Mouse (Mus musculus): ENCODE measurements around the gene Fnbp1. TPM values are rescaled to one million over a fixed set of nuclear protein-coding genes. Genes with fewer than 3 reads are reported as not detected.

Gene Fnbp1
- polyA plus RNA-seq, 1 experiment from 2014 or later, result 14.7 TPM

- Histone ChIP-seq H3K9me3 (no peaks in the 10 kb centered on the region), H3K27ac (peak overlapping the region; percentile 56; the same call in 1 of the 2 replicates), H3K27me3 (ENCODE audit: insufficient read depth, poor library complexity, severe bottlenecking) (no peaks in the 10 kb centered on the region), H3K4me1 (replicated peaks) (peaks cover 23% of the 10 kb centered on the region), H3K36me3 (peaks cover 42% of the 10 kb centered on the region), H3K4me3 (no peak overlapping the region)
- WGBS, result 63% methylated on average over 4 of the region's 4 CpGs
- no peak for DNase-seq (ENCODE audit: low spot score)
These were observed 23.7 kb upstream of the Fnbp1 start for GRCm38 (mm10) chr2:31165529-31165928.

- Histone ChIP-seq H3K4me3 (no peak overlapping the region), H3K27me3 (ENCODE audit: insufficient read depth, poor library complexity, severe bottlenecking) (no peaks in the 10 kb centered on the region), H3K36me3 (peaks cover 36% of the 10 kb centered on the region), H3K4me1 (replicated peaks) (peaks cover 23% of the 10 kb centered on the region), H3K9me3 (no peaks in the 10 kb centered on the region), H3K27ac (peak overlapping the region; percentile 56)
- WGBS, result 54% methylated on average over 5 of the region's 5 CpGs
- no peak for DNase-seq (ENCODE audit: low spot score)
These were observed 23.1 kb upstream of the Fnbp1 start for GRCm38 (mm10) chr2:31164841-31165455.

- 87% methylated on average over 11 of the region's 11 CpGs for WGBS
- no peak overlapping the region for H3K4me3 ChIP-seq
- H3K4me1 ChIP-seq (replicated peaks), result peaks cover 23% of the 10 kb centered on the region
- H3K27me3 ChIP-seq (ENCODE audit: insufficient read depth, poor library complexity, severe bottlenecking), result no peaks in the 10 kb centered on the region
- H3K36me3 ChIP-seq, result peaks cover 22% of the 10 kb centered on the region
- no peaks in the 10 kb centered on the region for H3K9me3 ChIP-seq
- no peak overlapping the region for H3K27ac ChIP-seq
- DNase-seq (ENCODE audit: low spot score), result no peak
These were observed 21.7 kb upstream of the Fnbp1 start for GRCm38 (mm10) chr2:31163361-31164118.

GRCm38 (mm10) chr2:31161620-31162019, 19.8 kb upstream of the Fnbp1 start:
- no peak overlapping the region for H3K4me3 ChIP-seq
- DNase-seq (ENCODE audit: low spot score), result no peak
- H3K27me3 ChIP-seq (ENCODE audit: insufficient read depth, poor library complexity, severe bottlenecking), result no peaks in the 10 kb centered on the region
- H3K4me1 ChIP-seq (replicated peaks), result peaks cover 23% of the 10 kb centered on the region
- H3K27ac ChIP-seq, result no peak overlapping the region
- peaks cover 3% of the 10 kb centered on the region; the same call in 1 of the 2 replicates for H3K36me3 ChIP-seq
- 88% methylated on average over 4 of the region's 4 CpGs for WGBS
- no peaks in the 10 kb centered on the region for H3K9me3 ChIP-seq

- no peaks in the 10 kb centered on the region for H3K9me3 ChIP-seq
- DNase-seq (ENCODE audit: low spot score), result no peak
- peaks cover 19% of the 10 kb centered on the region for H3K4me1 ChIP-seq (replicated peaks)
- WGBS, result 89% methylated on average over 10 of the region's 10 CpGs
- H3K27me3 ChIP-seq (ENCODE audit: insufficient read depth, poor library complexity, severe bottlenecking), result no peaks in the 10 kb centered on the region
- H3K36me3 ChIP-seq, result no peaks in the 10 kb centered on the region
- no peak overlapping the region for H3K4me3 ChIP-seq
- H3K27ac ChIP-seq, result no peak overlapping the region
These were observed 18.5 kb upstream of the Fnbp1 start for GRCm38 (mm10) chr2:31160147-31160920.

GRCm38 (mm10) chr2:31156846-31157245, 15.0 kb upstream of the Fnbp1 start:
- DNase-seq (ENCODE audit: low spot score), result no peak
- H3K4me1 ChIP-seq (replicated peaks), result peaks cover 20% of the 10 kb centered on the region
- H3K9me3 ChIP-seq, result no peaks in the 10 kb centered on the region
- WGBS, result 95% methylated on average over 3 of the region's 3 CpGs
- no peaks in the 10 kb centered on the region for H3K27me3 ChIP-seq (ENCODE audit: insufficient read depth, poor library complexity, severe bottlenecking)
- H3K36me3 ChIP-seq, result no peaks in the 10 kb centered on the region
- no peak overlapping the region for H3K27ac ChIP-seq
- H3K4me3 ChIP-seq, result no peak overlapping the region

- peak; percentile 91 for DNase-seq (ENCODE audit: low spot score)
- Histone ChIP-seq H3K36me3 (peaks cover 28% of the 10 kb centered on the region), H3K27ac (peak within 1 kb of the TSS; percentile 96), H3K4me3 (peak within 1 kb of the TSS; percentile 99), H3K9me3 (no peaks in the 10 kb centered on the region), H3K4me1 (replicated peaks) (peaks cover 29% of the 10 kb centered on the region), H3K27me3 (ENCODE audit: insufficient read depth, poor library complexity, severe bottlenecking) (no peaks in the 10 kb centered on the region)
- under 1% methylated on average over 53 of the region's 53 CpGs for WGBS
These were observed 10.3 kb upstream of the Fnbp1 start, which contains the start of gene Gpr107 for GRCm38 (mm10) chr2:31151892-31152812. Gene Gpr107, plus strand, starts transcription at chr2:31152316.

GRCm38 (mm10) chr2:31150762-31151161, 9.0 kb upstream of the Fnbp1 start:
- H3K36me3 ChIP-seq, result peaks cover 41% of the 10 kb centered on the region
- H3K27ac ChIP-seq, result no peak overlapping the region
- no peaks in the 10 kb centered on the region for H3K9me3 ChIP-seq
- H3K4me1 ChIP-seq (replicated peaks), result peaks cover 29% of the 10 kb centered on the region
- DNase-seq (ENCODE audit: low spot score), result no peak
- H3K4me3 ChIP-seq, result no peak overlapping the region
- no peaks in the 10 kb centered on the region for H3K27me3 ChIP-seq (ENCODE audit: insufficient read depth, poor library complexity, severe bottlenecking)

- Histone ChIP-seq H3K27me3 (ENCODE audit: insufficient read depth, poor library complexity, severe bottlenecking) (peaks cover 24% of the 10 kb centered on the region), H3K36me3 (peaks cover 44% of the 10 kb centered on the region), H3K4me3 (no peak overlapping the region), H3K27ac (no peak overlapping the region), H3K9me3 (no peaks in the 10 kb centered on the region), H3K4me1 (replicated peaks) (peaks cover 16% of the 10 kb centered on the region)
- WGBS, result 87% methylated on average over 7 of the region's 7 CpGs
- no peak for DNase-seq (ENCODE audit: low spot score)
These were observed 5.2 kb upstream of the Fnbp1 start for GRCm38 (mm10) chr2:31147054-31147453.

GRCm38 (mm10) chr2:31144901-31145300, 3.1 kb upstream of the Fnbp1 start:
- Histone ChIP-seq H3K27me3 (ENCODE audit: insufficient read depth, poor library complexity, severe bottlenecking) (peaks cover 35% of the 10 kb centered on the region), H3K4me3 (no peak overlapping the region), H3K36me3 (peaks cover 35% of the 10 kb centered on the region), H3K27ac (no peak overlapping the region), H3K9me3 (no peaks in the 10 kb centered on the region), H3K4me1 (replicated peaks) (peaks cover 26% of the 10 kb centered on the region)
- WGBS, result 65% methylated on average over 1 of the region's 1 CpGs
- DNase-seq (ENCODE audit: low spot score), result no peak

- Histone ChIP-seq H3K4me1 (replicated peaks) (peaks cover 26% of the 10 kb centered on the region), H3K27ac (no peak overlapping the region), H3K4me3 (no peak overlapping the region), H3K36me3 (peaks cover 29% of the 10 kb centered on the region), H3K27me3 (ENCODE audit: insufficient read depth, poor library complexity, severe bottlenecking) (peaks cover 42% of the 10 kb centered on the region), H3K9me3 (no peaks in the 10 kb centered on the region)
- 80% methylated on average over 16 of the region's 16 CpGs for WGBS
- no peak for DNase-seq (ENCODE audit: low spot score)
These were observed 2.2 kb upstream of the Fnbp1 start for GRCm38 (mm10) chr2:31143768-31144695.

Measured in hindbrain, embryonic 10.5 days (tissue).